Mouse (Mus musculus): ENCODE results near the gene Ago4.

- TF ChIP-seq POLR2A (IDR thresholded peaks at IDR 0.05; ENCODE audit: control insufficient read depth, low read depth, low read length), result no peak
- no peak for TF ChIP-seq CTCF (IDR thresholded peaks at IDR 0.05; ENCODE audit: control insufficient read depth, insufficient read depth, insufficient replicate concordance, low read depth, low read length)
Measured at GRCm38 (mm10) chr4:126483874-126484273, 49.4 kb downstream of the Ago4 start.

Data from testis, adult 2 months (tissue).